Mouse (Mus musculus) embryonic facial prominence, embryonic 15.5 days (tissue): Measurements from ENCODE around the gene 1700016C15Rik. TPM values are rescaled to one million over a fixed set of nuclear protein-coding genes. Genes with fewer than 3 reads are reported as not detected.

Experiments used
- polyA plus RNA-seq: library from polyadenylated mRNA; unstranded; fragments of >200 nt; fragmentation: Nextera tagmentation; extraction: Ambion mirVana; gene quantifications from 2 replicates; pipeline ENCODE4 v1.2.1, GENCODE M21; 2015

Gene 1700016C15Rik
- polyA plus RNA-seq, 1 experiment from 2014 or later = 1.2 TPM

Other genes with a start within 250 kb of the 1700016C15Rik start
- gene Adss, start 66.7 kb downstream of the 1700016C15Rik start, polyA plus RNA-seq = 45.3 and 49.8 TPM in 2 replicates